Mouse (Mus musculus) liver, embryonic 15.5 days (tissue): ENCODE measurements around the gene P2rx5. TPM values are rescaled to one million over a fixed set of nuclear protein-coding genes. Genes with fewer than 3 reads are reported as not detected.

Experiments used
- ATAC-seq: fragments of 200-750 bp; cut with Nextera tagmentation; 2 replicates; pipeline ENCODE4 v1.8.0; 2017; ENCODE audit warnings: moderate number of reproducible peaks, mild to moderate bottlenecking, moderate library complexity; ENCODE audit not compliant: insufficient read depth
- H3K27ac ChIP-seq: fragments of 300-500 bp; sonication (generic); replicated peaks from 2 replicates; pipeline ENCODE4 v1.5.1; 2015; ENCODE audit warnings: mild to moderate bottlenecking, inconsistent platforms
- H3K27me3 ChIP-seq: fragments of 300-500 bp; sonication (generic); 2 replicates; pipeline ENCODE4 v1.6.1; 2015; ENCODE audit warnings: mild to moderate bottlenecking, inconsistent platforms
- H3K36me3 ChIP-seq: fragments of 300-500 bp; sonication (generic); replicated peaks from 2 replicates; pipeline ENCODE4 v1.6.1; 2015; ENCODE audit warnings: moderate library complexity, mild to moderate bottlenecking, inconsistent platforms
- H3K4me1 ChIP-seq: fragments of 300-500 bp; sonication (generic); replicated peaks from 2 replicates; pipeline ENCODE4 v1.6.1; 2015; ENCODE audit warnings: inconsistent platforms
- H3K4me2 ChIP-seq: fragments of 300-500 bp; sonication (generic); 2 replicates; pipeline ENCODE4 v1.6.1; 2015; ENCODE audit warnings: moderate library complexity, mild to moderate bottlenecking, inconsistent platforms
- H3K4me3 ChIP-seq: fragments of 300-500 bp; sonication (generic); replicated peaks from 2 replicates; pipeline ENCODE4 v1.5.1; 2015; ENCODE audit warnings: mild to moderate bottlenecking, inconsistent platforms
- H3K9ac ChIP-seq: fragments of 300-500 bp; sonication (generic); 2 replicates; pipeline ENCODE4 v1.6.1; 2015; ENCODE audit warnings: moderate library complexity, mild to moderate bottlenecking, inconsistent platforms
- H3K9me3 ChIP-seq: fragments of 300-500 bp; sonication (generic); replicated peaks from 2 replicates; pipeline ENCODE4 v1.6.1; 2016; ENCODE audit warnings: inconsistent platforms
- WGBS: fragments of 180-500 bp; shearing (Covaris S2); methylation state at CpG from one replicate; pipeline ENCODE4 v1.1.7; 2015; ENCODE audit warnings: mixed read lengths; ENCODE audit not compliant: insufficient replicate concordance; 5-methylcytosine and 5-hydroxymethylcytosine counted together
- polyA plus RNA-seq: library from polyadenylated mRNA; unstranded; fragments of >200 nt; fragmentation: Nextera tagmentation; extraction: Ambion mirVana; gene quantifications from 2 replicates; pipeline ENCODE4 v1.2.1, GENCODE M21; 2015

The P2rx5 gene
- polyA plus RNA-seq, 1 experiment from 2014 or later: 0.15 TPM

- Histone ChIP-seq H3K27ac (no peak overlapping the region), H3K9me3 (no peaks in the 10 kb centered on the region), H3K27me3 (no peaks in the 10 kb centered on the region), H3K9ac (no peak overlapping the region), H3K4me2 (no peak overlapping the region), H3K4me1 (no peaks in the 10 kb centered on the region), H3K4me3 (no peak overlapping the region), H3K36me3 (no peaks in the 10 kb centered on the region)
- WGBS: 65% methylated on average over 11 of the region's 11 CpGs
- no peak for ATAC-seq
These were observed 13.9 kb upstream of the P2rx5 start for GRCm38 (mm10) chr11:73146026-73146974.

GRCm38 (mm10) chr11:73146975-73147365, 13.3 kb upstream of the P2rx5 start:
- 50% methylated on average over 7 of the region's 7 CpGs for WGBS
- no peaks in the 10 kb centered on the region for H3K27me3 ChIP-seq
- H3K36me3 ChIP-seq: no peaks in the 10 kb centered on the region
- H3K4me3 ChIP-seq: no peak overlapping the region
- H3K9me3 ChIP-seq: no peaks in the 10 kb centered on the region
- no peak for ATAC-seq
- no peaks in the 10 kb centered on the region for H3K4me1 ChIP-seq
- no peak overlapping the region for H3K9ac ChIP-seq
- H3K27ac ChIP-seq: no peak overlapping the region
- H3K4me2 ChIP-seq: no peak overlapping the region

GRCm38 (mm10) chr11:73148209-73148608, 12.0 kb upstream of the P2rx5 start:
- Histone ChIP-seq H3K9me3 (no peaks in the 10 kb centered on the region), H3K27me3 (no peaks in the 10 kb centered on the region), H3K36me3 (no peaks in the 10 kb centered on the region), H3K4me1 (no peaks in the 10 kb centered on the region), H3K9ac (no peak overlapping the region), H3K27ac (no peak overlapping the region), H3K4me2 (no peak overlapping the region), H3K4me3 (no peak overlapping the region)
- no peak for ATAC-seq
- 70% methylated on average over 9 of the region's 9 CpGs for WGBS

- 61% methylated on average over 6 of the region's 6 CpGs for WGBS
- Histone ChIP-seq H3K9ac (no peak overlapping the region), H3K27me3 (peaks cover 30% of the 10 kb centered on the region), H3K4me1 (no peaks in the 10 kb centered on the region), H3K27ac (no peak overlapping the region), H3K4me3 (no peak overlapping the region), H3K36me3 (no peaks in the 10 kb centered on the region), H3K4me2 (no peak overlapping the region), H3K9me3 (no peaks in the 10 kb centered on the region)
- no peak for ATAC-seq
These were observed 5.2 kb upstream of the P2rx5 start for GRCm38 (mm10) chr11:73155071-73155470.

GRCm38 (mm10) chr11:73160811-73161200, 585 bp downstream of the P2rx5 start:
- Histone ChIP-seq H3K27me3 (peaks cover 36% of the 10 kb centered on the region), H3K9me3 (no peaks in the 10 kb centered on the region), H3K4me3 (peak overlapping the region; percentile 39; the same call in 1 of the 2 replicates), H3K9ac (no peak overlapping the region), H3K36me3 (no peaks in the 10 kb centered on the region), H3K4me2 (peak overlapping the region; percentile 64), H3K4me1 (no peaks in the 10 kb centered on the region), H3K27ac (no peak overlapping the region)
- no peak for ATAC-seq
- WGBS: 35% methylated on average over 6 of the region's 6 CpGs

GRCm38 (mm10) chr11:73161616-73162015, 1.4 kb downstream of the P2rx5 start:
- Histone ChIP-seq H3K4me3 (no peak overlapping the region), H3K27ac (no peak overlapping the region), H3K9me3 (no peaks in the 10 kb centered on the region), H3K9ac (no peak overlapping the region), H3K4me2 (no peak overlapping the region), H3K27me3 (peaks cover 36% of the 10 kb centered on the region), H3K36me3 (no peaks in the 10 kb centered on the region), H3K4me1 (no peaks in the 10 kb centered on the region)
- 71% methylated on average over 4 of the region's 4 CpGs for WGBS
- ATAC-seq: no peak

GRCm38 (mm10) chr11:73162284-73162683, 2.1 kb downstream of the P2rx5 start:
- 16% methylated on average over 5 of the region's 5 CpGs for WGBS
- no peaks in the 10 kb centered on the region for H3K9me3 ChIP-seq
- no peak for ATAC-seq
- no peaks in the 10 kb centered on the region for H3K36me3 ChIP-seq
- peaks cover 36% of the 10 kb centered on the region for H3K27me3 ChIP-seq
- H3K9ac ChIP-seq: no peak overlapping the region
- no peak overlapping the region for H3K4me2 ChIP-seq
- H3K27ac ChIP-seq: no peak overlapping the region
- H3K4me3 ChIP-seq: no peak overlapping the region
- no peaks in the 10 kb centered on the region for H3K4me1 ChIP-seq

GRCm38 (mm10) chr11:73168071-73168470, 7.8 kb downstream of the P2rx5 start:
- no peaks in the 10 kb centered on the region for H3K27me3 ChIP-seq
- H3K4me1 ChIP-seq: peaks cover 4% of the 10 kb centered on the region; the same call in 1 of the 2 replicates
- H3K9me3 ChIP-seq: no peaks in the 10 kb centered on the region
- H3K9ac ChIP-seq: no peak overlapping the region
- H3K36me3 ChIP-seq: peaks cover 5% of the 10 kb centered on the region
- no peak overlapping the region for H3K4me3 ChIP-seq
- H3K4me2 ChIP-seq: no peak overlapping the region
- WGBS: 78% methylated on average over 8 of the region's 8 CpGs
- ATAC-seq: no peak
- no peak overlapping the region for H3K27ac ChIP-seq

GRCm38 (mm10) chr11:73168576-73168975, 8.4 kb downstream of the P2rx5 start:
- 68% methylated on average over 6 of the region's 6 CpGs for WGBS
- no peak overlapping the region for H3K4me2 ChIP-seq

GRCm38 (mm10) chr11:73169231-73169630, 9.0 kb downstream of the P2rx5 start:
- 41% methylated on average over 4 of the region's 4 CpGs for WGBS
- ATAC-seq: no peak

More at GRCm38 (mm10) chr11:73168576-73168975, 8.4 kb downstream of the P2rx5 start:
- Histone ChIP-seq H3K27ac (no peak overlapping the region), H3K36me3 (peaks cover 10% of the 10 kb centered on the region), H3K9me3 (no peaks in the 10 kb centered on the region), H3K9ac (no peak overlapping the region), H3K4me1 (peaks cover 4% of the 10 kb centered on the region; the same call in 1 of the 2 replicates), H3K27me3 (no peaks in the 10 kb centered on the region), H3K4me3 (no peak overlapping the region)
- ATAC-seq: no peak

GRCm38 (mm10) chr11:73172186-73172585, 12.0 kb downstream of the P2rx5 start:
- Histone ChIP-seq H3K4me3 (no peak overlapping the region), H3K9me3 (no peaks in the 10 kb centered on the region), H3K36me3 (peaks cover 19% of the 10 kb centered on the region), H3K4me2 (no peak overlapping the region), H3K9ac (no peak overlapping the region), H3K27me3 (no peaks in the 10 kb centered on the region), H3K27ac (no peak overlapping the region), H3K4me1 (peaks cover 25% of the 10 kb centered on the region)
- no peak for ATAC-seq
- 64% methylated on average over 5 of the region's 5 CpGs for WGBS

More at GRCm38 (mm10) chr11:73169231-73169630, 9.0 kb downstream of the P2rx5 start:
- Histone ChIP-seq H3K27me3 (no peaks in the 10 kb centered on the region), H3K36me3 (peaks cover 16% of the 10 kb centered on the region), H3K9ac (no peak overlapping the region), H3K9me3 (no peaks in the 10 kb centered on the region), H3K4me1 (peaks cover 6% of the 10 kb centered on the region; the same call in 1 of the 2 replicates), H3K27ac (no peak overlapping the region), H3K4me3 (no peak overlapping the region), H3K4me2 (no peak overlapping the region)
